Mouse (Mus musculus): ENCODE results near the gene Wdr31. TPM values are rescaled to one million over a fixed set of nuclear protein-coding genes. Genes with fewer than 3 reads are reported as not detected.

Wdr31 gene
- polyA plus RNA-seq (2015; fragmentation: Nextera tagmentation; extraction: Ambion mirVana), result 5.2 and 6.1 TPM in 2 replicates

DNA sequence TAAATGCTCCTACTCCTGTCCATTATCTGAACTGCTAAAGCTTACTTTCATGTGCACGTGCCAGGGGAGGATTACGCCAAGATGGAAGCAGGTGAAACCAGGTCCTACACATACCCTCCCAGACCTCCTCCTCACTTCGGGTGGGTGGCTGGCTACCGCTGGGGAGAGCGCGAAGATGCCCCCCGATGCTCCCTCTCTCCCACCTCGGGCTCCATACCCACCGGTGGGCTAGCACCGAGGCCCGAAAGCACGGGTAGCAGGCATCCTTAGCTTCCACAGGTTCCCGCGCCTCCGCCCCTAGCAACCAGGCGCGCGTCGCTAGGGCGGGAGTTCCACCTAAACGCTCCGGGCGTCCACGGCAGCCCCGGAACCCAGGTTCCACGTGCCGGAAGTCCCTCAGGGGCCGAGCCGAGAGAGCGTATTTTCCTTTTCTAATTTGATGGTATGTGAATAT, at the start of gene Wdr31:
TSS of gene Wdr31 (minus strand) at position 299 of the 454 bp plus-strand sequence.
- H3K27ac ChIP-seq (ENCODE audit: low read length), result no peak within 1 kb of the TSS
- WGBS, result under 1% methylated on average over 27 of the region's 30 CpGs
- TF ChIP-seq CTCF (IDR thresholded peaks at IDR 0.05) (no peak), EP300 (IDR thresholded peaks at IDR 0.05) (no peak)

GRCm38 (mm10) chr4:62519849-62520233, 49.1 kb upstream of the Wdr31 start, which contains the start of gene Alad:
TSS of gene Alad (minus strand) at chr4:62519918.
- peak; percentile 84 for ATAC-seq
- TF ChIP-seq CTCF (IDR thresholded peaks at IDR 0.05) (no peak; the same call in 1 of the 2 replicates), EP300 (IDR thresholded peaks at IDR 0.05) (no peak)

More for the DNA sequence above, at the start of gene Wdr31:
- Histone ChIP-seq H3K4me1 (ENCODE audit: insufficient read depth, low read depth, low read length) (no peaks in the 10 kb centered on the region; the same call in 1 of the 2 replicates), H3K9me3 (ENCODE audit: low read length) (no peaks in the 10 kb centered on the region), H3K27me3 (replicated peaks; ENCODE audit: insufficient read depth, low read length) (no peaks in the 10 kb centered on the region), H3K36me3 (ENCODE audit: insufficient read depth, low read length) (no peaks in the 10 kb centered on the region), H3K4me2 (replicated peaks; ENCODE audit: low read depth, low read length) (peak within 1 kb of the TSS; percentile 69), H3K9ac (replicated peaks; ENCODE audit: low read depth) (no peak within 1 kb of the TSS), H3K4me3 (ENCODE audit: low read depth, low read length) (peak within 1 kb of the TSS; percentile 52)
- DNase-seq (ENCODE audit: low spot score) (peak; percentile 70), ATAC-seq (peak; percentile 91)

GRCm38 (mm10) chr4:62519122-62519848, 48.6 kb upstream of the Wdr31 start:
- peak; percentile 34 for ATAC-seq
- WGBS, result 2% methylated on average over 23 of the region's 26 CpGs

More at GRCm38 (mm10) chr4:62519849-62520233, 49.1 kb upstream of the Wdr31 start, which contains the start of gene Alad:
- peaks cover 27% of the 10 kb centered on the region for H3K4me1 ChIP-seq (ENCODE audit: insufficient read depth, low read depth, low read length)
- H3K27ac ChIP-seq (ENCODE audit: low read length), result peak within 1 kb of the TSS; percentile 89
- peak within 1 kb of the TSS; percentile 62 for H3K9ac ChIP-seq (replicated peaks; ENCODE audit: low read depth)
- peak; percentile 95 for DNase-seq (ENCODE audit: low spot score)
- H3K4me3 ChIP-seq (ENCODE audit: low read depth, low read length), result peak within 1 kb of the TSS; percentile 78
- H3K9me3 ChIP-seq (ENCODE audit: low read length), result no peaks in the 10 kb centered on the region
- peak within 1 kb of the TSS; percentile 66 for H3K4me2 ChIP-seq (replicated peaks; ENCODE audit: low read depth, low read length)
- H3K27me3 ChIP-seq (replicated peaks; ENCODE audit: insufficient read depth, low read length), result no peaks in the 10 kb centered on the region
- 0% methylated on average over 35 of the region's 37 CpGs for WGBS
- no peaks in the 10 kb centered on the region for H3K36me3 ChIP-seq (ENCODE audit: insufficient read depth, low read length)

DNA sequence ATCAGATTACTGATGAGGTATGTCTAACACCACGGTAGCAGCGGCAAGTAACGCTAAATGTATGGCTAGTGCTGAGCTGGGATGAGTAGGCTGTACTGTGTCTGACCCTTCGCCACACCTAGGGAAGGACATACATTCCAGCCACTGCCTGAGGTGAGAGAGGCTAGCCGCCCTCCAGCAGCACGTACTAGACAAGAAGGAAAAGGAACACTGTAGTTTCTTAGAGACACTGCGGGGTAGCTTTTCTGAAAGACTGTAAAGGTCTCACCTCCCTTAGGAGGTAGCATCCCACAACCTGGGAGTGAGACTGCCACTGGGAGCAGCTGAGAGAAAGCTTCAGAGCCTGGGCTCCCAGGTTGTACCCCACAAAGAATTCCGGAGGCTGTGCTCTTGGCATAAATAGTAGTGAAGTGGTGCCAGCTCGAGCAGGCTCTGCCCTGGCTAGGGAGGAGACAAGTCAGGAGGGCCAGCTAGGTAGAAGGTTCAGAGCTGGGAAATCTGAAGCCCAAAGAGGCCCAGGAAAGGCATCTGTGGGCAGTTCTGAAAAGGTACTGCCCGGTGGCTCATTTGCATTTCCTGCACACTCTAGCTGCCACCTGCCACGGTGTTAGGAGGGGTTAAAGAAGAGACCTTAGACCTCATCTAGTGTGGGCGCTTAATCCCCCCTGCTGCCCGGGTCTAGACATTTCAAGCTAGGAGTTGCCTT, 47.9 kb upstream of the Wdr31 start:
- peak overlapping the region; percentile 89 for H3K27ac ChIP-seq (ENCODE audit: low read length)
- H3K4me1 ChIP-seq (ENCODE audit: insufficient read depth, low read depth, low read length), result peaks cover 22% of the 10 kb centered on the region
- peak overlapping the region; percentile 66 for H3K4me2 ChIP-seq (replicated peaks; ENCODE audit: low read depth, low read length)
- no peaks in the 10 kb centered on the region for H3K9me3 ChIP-seq (ENCODE audit: low read length)
- no peaks in the 10 kb centered on the region for H3K27me3 ChIP-seq (replicated peaks; ENCODE audit: insufficient read depth, low read length)
- 0 out of 2 replicates have a peak, but pooled peaks cover 2% of the 10 kb centered on the region for H3K36me3 ChIP-seq (ENCODE audit: insufficient read depth, low read length)
- ATAC-seq (peak; percentile 40), DNase-seq (ENCODE audit: low spot score) (peak; percentile 61)
- TF ChIP-seq EP300 (IDR thresholded peaks at IDR 0.05) (no peak), CTCF (IDR thresholded peaks at IDR 0.05) (no peak)
- peak overlapping the region; percentile 78 for H3K4me3 ChIP-seq (ENCODE audit: low read depth, low read length)
- peak overlapping the region; percentile 62; the same call in 1 of the 2 replicates for H3K9ac ChIP-seq (replicated peaks; ENCODE audit: low read depth)
- WGBS, result 29% methylated on average over 13 of the region's 13 CpGs

More at GRCm38 (mm10) chr4:62519122-62519848, 48.6 kb upstream of the Wdr31 start:
- H3K27me3 ChIP-seq (replicated peaks; ENCODE audit: insufficient read depth, low read length), result no peaks in the 10 kb centered on the region
- DNase-seq (ENCODE audit: low spot score), result no peak
- H3K9me3 ChIP-seq (ENCODE audit: low read length), result no peaks in the 10 kb centered on the region
- H3K4me3 ChIP-seq (ENCODE audit: low read depth, low read length), result peak overlapping the region; percentile 78
- H3K4me2 ChIP-seq (replicated peaks; ENCODE audit: low read depth, low read length), result peak overlapping the region; percentile 66
- H3K36me3 ChIP-seq (ENCODE audit: insufficient read depth, low read length), result no peaks in the 10 kb centered on the region
- no peak for TF ChIP-seq EP300 (IDR thresholded peaks at IDR 0.05)
- no peak for TF ChIP-seq CTCF (IDR thresholded peaks at IDR 0.05)
- H3K9ac ChIP-seq (replicated peaks; ENCODE audit: low read depth), result peak overlapping the region; percentile 62
- H3K27ac ChIP-seq (ENCODE audit: low read length), result peak overlapping the region; percentile 89
- peaks cover 24% of the 10 kb centered on the region for H3K4me1 ChIP-seq (ENCODE audit: insufficient read depth, low read depth, low read length)

DNA sequence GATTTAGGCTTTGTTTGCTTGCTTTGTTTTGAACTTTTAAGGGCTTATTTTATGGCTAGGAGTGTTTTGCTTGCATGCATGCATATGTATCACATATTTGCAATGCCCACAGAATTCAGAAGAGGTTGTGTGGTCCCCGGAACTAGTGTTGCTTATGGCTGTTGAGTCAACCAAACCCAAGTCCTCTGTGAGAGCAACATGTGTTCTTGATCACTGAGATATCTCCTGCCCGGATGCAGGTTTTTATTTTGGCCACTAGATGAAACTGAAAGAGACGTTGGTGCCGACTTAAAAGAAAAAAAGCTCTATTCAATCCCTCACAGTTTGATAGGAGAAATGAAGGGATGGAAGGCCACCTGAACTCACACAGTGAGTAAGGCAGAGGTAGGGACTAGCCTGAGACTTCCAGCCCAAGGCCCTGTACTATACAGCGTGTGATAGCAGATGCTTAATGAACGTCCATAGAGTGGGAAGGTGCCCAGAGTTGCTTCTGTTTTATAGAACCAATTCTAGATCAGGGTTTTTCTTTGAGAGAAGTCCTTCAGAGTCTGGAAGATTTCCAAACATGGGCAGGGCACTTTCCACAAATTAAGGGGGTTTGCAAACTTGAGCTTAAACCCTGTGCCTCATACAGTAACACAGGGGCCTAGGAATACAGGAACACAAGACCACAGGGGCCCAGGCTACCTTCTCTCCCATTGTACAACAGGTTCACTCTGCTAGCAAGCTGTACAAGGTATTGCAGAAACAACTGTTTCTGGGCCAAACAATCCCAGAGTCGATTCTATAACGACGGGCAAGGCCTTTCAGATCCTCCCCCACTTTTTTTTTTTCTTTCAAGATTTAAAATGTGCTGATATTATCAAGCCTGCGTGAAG, 47.1 kb upstream of the Wdr31 start:
- Histone ChIP-seq H3K27me3 (replicated peaks; ENCODE audit: insufficient read depth, low read length) (no peaks in the 10 kb centered on the region), H3K4me2 (replicated peaks; ENCODE audit: low read depth, low read length) (peak overlapping the region; percentile 66), H3K36me3 (ENCODE audit: insufficient read depth, low read length) (peaks cover 10% of the 10 kb centered on the region; the same call in 1 of the 2 replicates), H3K9ac (replicated peaks; ENCODE audit: low read depth) (no peak overlapping the region; the same call in 1 of the 2 replicates), H3K27ac (ENCODE audit: low read length) (peak overlapping the region; percentile 89), H3K9me3 (ENCODE audit: low read length) (no peaks in the 10 kb centered on the region), H3K4me3 (ENCODE audit: low read depth, low read length) (0 out of 2 replicates have a peak overlapping the region, but pooled peaks have one; percentile 78), H3K4me1 (ENCODE audit: insufficient read depth, low read depth, low read length) (peaks cover 22% of the 10 kb centered on the region)
- ATAC-seq, result no peak
- DNase-seq (ENCODE audit: low spot score), result no peak
- TF ChIP-seq EP300 (IDR thresholded peaks at IDR 0.05), result no peak
- TF ChIP-seq CTCF (IDR thresholded peaks at IDR 0.05), result no peak
- WGBS, result 47% methylated on average over 10 of the region's 10 CpGs

All from lung, postnatal 0 days (tissue).